Mouse (Mus musculus) cerebellum, adult 2 months (tissue): ENCODE data around the gene Rnpepl1. TPM values are rescaled to one million over a fixed set of nuclear protein-coding genes. Genes with fewer than 3 reads are reported as not detected.

ENCODE experiments used
- DNase-seq, 2 experiments: peaks; one replicate each; pipeline ENCODE4 v3.0.0; 2021
- H3K27ac ChIP-seq: fragments of 200-500 bp; 2 replicates; pipeline ENCODE4 v1.5.1; 2012; ENCODE audit warnings: low read length, control low read depth, inconsistent platforms; ENCODE audit not compliant: insufficient read depth
- H3K27me3 ChIP-seq: fragments of 200-500 bp; 2 replicates; pipeline ENCODE4 v1.6.1; 2012; ENCODE audit warnings: inconsistent platforms, mild to moderate bottlenecking, low read length, moderate library complexity; ENCODE audit not compliant: control insufficient read depth, insufficient read depth
- H3K4me1 ChIP-seq: fragments of 200-500 bp; 2 replicates; pipeline ENCODE4 v1.6.1; 2011; ENCODE audit warnings: low read length; ENCODE audit not compliant: control insufficient read depth, insufficient read depth
- H3K4me3 ChIP-seq: fragments of 200-500 bp; replicated peaks from 2 replicates; pipeline ENCODE3; 2011; ENCODE audit warnings: mild to moderate bottlenecking, low read depth, low read length, control low read depth; ENCODE audit not compliant: insufficient read depth
- CTCF ChIP-seq: fragments of 200-500 bp; IDR thresholded peaks from 2 replicates; pipeline ENCODE4 v1.5.1; 2011; ENCODE audit warnings: low read depth, mild to moderate bottlenecking, control low read depth, low read length, moderate library complexity, borderline replicate concordance; ENCODE audit not compliant: insufficient read depth
- POLR2A ChIP-seq: fragments of 200-500 bp; IDR thresholded peaks from 2 replicates; pipeline ENCODE4 v1.6.1; 2011; ENCODE audit warnings: low read length, control low read depth, borderline replicate concordance; ENCODE audit not compliant: insufficient read depth
- WGBS: fragments of 180-500 bp; shearing (Covaris S2); methylation state at CpG from one replicate; pipeline ENCODE4 v1.1.7; 2018; 5-methylcytosine and 5-hydroxymethylcytosine counted together
- polyA plus RNA-seq: library from polyadenylated mRNA; depleted of rRNA; stranded (reverse); fragments of >200 nt; gene quantifications from 2 replicates; pipeline ENCODE4 v1.2.3, GENCODE M21; 2012; rRNA removed

Gene Rnpepl1
- 43.6 and 44.7 TPM in 2 replicates for polyA plus RNA-seq

GRCm38 (mm10) chr1:92910239-92910885 lies at the start of gene Rnpepl1:
TSS of gene Rnpepl1 (plus strand) at chr1:92910783.
- Histone ChIP-seq H3K4me1 (peaks cover 14% of the 10 kb centered on the region), H3K27ac (peak within 1 kb of the TSS; percentile 26), H3K4me3 (peak within 1 kb of the TSS; percentile 66), H3K27me3 (no peaks in the 10 kb centered on the region)
- under 1% methylated on average over 43 of the region's 57 CpGs for WGBS
- DNase-seq: peak; percentile 87 to 88
- TF ChIP-seq POLR2A (peak; percentile 73), CTCF (peak; percentile 53; the same call in 1 of the 2 replicates)

- no peak overlapping the region for H3K4me3 ChIP-seq
- DNase-seq: no peak
- H3K4me1 ChIP-seq: peaks cover 11% of the 10 kb centered on the region
- no peaks in the 10 kb centered on the region for H3K27me3 ChIP-seq
- WGBS: 66% methylated on average over 6 of the region's 6 CpGs
- H3K27ac ChIP-seq: no peak overlapping the region
- TF ChIP-seq CTCF (no peak), POLR2A (no peak)
Observed at GRCm38 (mm10) chr1:92861503-92861902, 49.1 kb upstream of the Rnpepl1 start.

GRCm38 (mm10) chr1:92863268-92863667 lies 47.3 kb upstream of the Rnpepl1 start:
- Histone ChIP-seq H3K27ac (no peak overlapping the region), H3K27me3 (no peaks in the 10 kb centered on the region), H3K4me1 (peaks cover 10% of the 10 kb centered on the region), H3K4me3 (no peak overlapping the region)
- no peak for DNase-seq
- 82% methylated on average over 4 of the region's 4 CpGs for WGBS
- TF ChIP-seq POLR2A (no peak), CTCF (no peak)

GRCm38 (mm10) chr1:92866170-92866569 lies 44.4 kb upstream of the Rnpepl1 start:
- H3K27me3 ChIP-seq: no peaks in the 10 kb centered on the region
- no peak overlapping the region for H3K27ac ChIP-seq
- no peak overlapping the region for H3K4me3 ChIP-seq
- DNase-seq: no peak
- H3K4me1 ChIP-seq: peaks cover 6% of the 10 kb centered on the region
- TF ChIP-seq POLR2A (no peak), CTCF (no peak)
- 53% methylated on average over 2 of the region's 2 CpGs for WGBS

GRCm38 (mm10) chr1:92869985-92870384 lies 40.6 kb upstream of the Rnpepl1 start:
- Histone ChIP-seq H3K4me3 (no peak overlapping the region), H3K27me3 (no peaks in the 10 kb centered on the region), H3K4me1 (peaks cover 6% of the 10 kb centered on the region), H3K27ac (no peak overlapping the region)
- no peak for DNase-seq
- TF ChIP-seq CTCF: no peak
- no peak for TF ChIP-seq POLR2A
- 69% methylated on average over 2 of the region's 2 CpGs for WGBS

GRCm38 (mm10) chr1:92872666-92873065 lies 37.9 kb upstream of the Rnpepl1 start:
- H3K27me3 ChIP-seq: no peaks in the 10 kb centered on the region
- 91% methylated on average over 7 of the region's 7 CpGs for WGBS
- no peak for DNase-seq
- H3K4me3 ChIP-seq: no peak overlapping the region
- peaks cover 5% of the 10 kb centered on the region for H3K4me1 ChIP-seq
- H3K27ac ChIP-seq: no peak overlapping the region
- TF ChIP-seq CTCF (no peak), POLR2A (no peak)

GRCm38 (mm10) chr1:92874011-92874410 lies 36.6 kb upstream of the Rnpepl1 start:
- H3K27ac ChIP-seq: no peak overlapping the region
- 83% methylated on average over 3 of the region's 3 CpGs for WGBS
- no peaks in the 10 kb centered on the region for H3K27me3 ChIP-seq
- H3K4me3 ChIP-seq: no peak overlapping the region
- no peak for DNase-seq
- TF ChIP-seq POLR2A (no peak), CTCF (no peak)
- H3K4me1 ChIP-seq: peaks cover 12% of the 10 kb centered on the region

GRCm38 (mm10) chr1:92875360-92876111 lies 35.0 kb upstream of the Rnpepl1 start:
- no peak for DNase-seq
- H3K4me1 ChIP-seq: peaks cover 23% of the 10 kb centered on the region
- TF ChIP-seq POLR2A (no peak), CTCF (no peak)
- H3K4me3 ChIP-seq: no peak overlapping the region
- no peak overlapping the region for H3K27ac ChIP-seq
- no peaks in the 10 kb centered on the region for H3K27me3 ChIP-seq
- 91% methylated on average over 8 of the region's 8 CpGs for WGBS
